Mouse (Mus musculus): Measurements from ENCODE around the gene Mogs.

DNA sequence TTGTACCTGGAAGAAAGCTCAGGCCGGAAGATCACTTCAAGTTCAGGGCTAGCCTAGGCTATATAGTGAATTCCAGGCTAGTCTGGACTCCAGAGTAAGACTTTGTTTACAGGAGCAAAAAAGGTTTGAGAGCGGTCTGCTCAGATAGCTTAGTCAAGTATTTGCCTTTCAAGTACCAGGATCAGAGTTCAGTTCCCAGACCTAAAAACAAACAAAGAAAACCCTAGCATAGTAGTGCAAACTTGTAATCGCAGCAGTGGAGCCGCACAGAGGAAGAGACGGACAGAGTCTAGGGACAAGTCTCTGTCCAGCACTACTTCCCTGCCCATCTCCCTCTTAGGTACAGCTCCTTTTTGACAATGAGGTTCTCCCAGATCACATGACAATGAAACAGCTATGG is 35.1 kb upstream of the Mogs start:
- TF ChIP-seq MYOG (IDR thresholded peaks at IDR 0.05; ENCODE audit: control insufficient read depth in 1 of 3, insufficient read depth in 1 of 3, insufficient read length in 2 of 3, low read depth in 2 of 3) (no peak), TCF12 (IDR thresholded peaks at IDR 0.05; ENCODE audit: insufficient read depth, poor library complexity, severe bottlenecking) (no peak), POLR2AphosphoS2 (IDR thresholded peaks at IDR 0.05; ENCODE audit: insufficient read length, low read depth) (no peak), USF1 (IDR thresholded peaks at IDR 0.05; ENCODE audit: low read depth) (no peak), POLR2A (IDR thresholded peaks at IDR 0.05; ENCODE audit: insufficient read length, low read depth) (no peak), MYOD1 (IDR thresholded peaks at IDR 0.05; ENCODE audit: control insufficient read depth in 1 of 3, insufficient read length in 2 of 3, low read depth in 2 of 3) (no peak), MAX (IDR thresholded peaks at IDR 0.05; ENCODE audit: low read depth) (no peak), SRF (IDR thresholded peaks at IDR 0.05; ENCODE audit: control insufficient read depth, insufficient read length, low read depth) (no peak), E2F4 (IDR thresholded peaks at IDR 0.05; ENCODE audit: insufficient read depth) (no peak), TCF3 (IDR thresholded peaks at IDR 0.05; ENCODE audit: insufficient read length, low read depth) (no peak), CEBPB (IDR thresholded peaks at IDR 0.05; ENCODE audit: insufficient read depth, poor library complexity, severe bottlenecking) (no peak), REST (IDR thresholded peaks at IDR 0.05; ENCODE audit: insufficient read depth, insufficient read length) (no peak)
